Mouse (Mus musculus): ENCODE results near the gene Mlec. TPM values are rescaled to one million over a fixed set of nuclear protein-coding genes. Genes with fewer than 3 reads are reported as not detected.
"Not testable (repeated sequence)": the region's sequence is repeated elsewhere in the genome, so short reads cannot be mapped to it uniquely, and the experiment has no call there.

The Mlec gene
- total RNA-seq, 2 experiments from 2014 or later: 104 to 111 TPM

DNA sequence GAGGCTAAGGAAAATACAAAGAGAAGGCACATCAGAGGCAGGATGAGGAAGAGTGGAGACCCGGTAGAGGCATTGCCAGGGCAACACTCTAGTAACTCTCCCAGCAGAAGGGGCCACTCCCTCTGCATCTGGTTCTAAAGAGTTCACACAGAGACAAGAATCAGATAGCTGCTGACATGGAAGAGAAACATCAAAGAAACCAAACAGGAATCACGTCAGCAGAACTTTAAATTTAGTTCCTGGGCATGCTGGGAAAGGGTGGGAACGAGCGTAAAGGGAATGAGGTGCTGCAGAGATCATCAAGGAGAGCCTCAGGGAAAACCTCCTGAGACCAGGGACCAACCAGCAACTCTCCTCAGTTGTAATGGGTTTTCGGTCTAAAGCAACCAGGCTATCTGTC lies 7.0 kb downstream of the Mlec start:
- DNase-seq: no peak

GRCm38 (mm10) chr5:115149675-115150459 lies 8.1 kb downstream of the Mlec start:
- no peak for DNase-seq

DNA sequence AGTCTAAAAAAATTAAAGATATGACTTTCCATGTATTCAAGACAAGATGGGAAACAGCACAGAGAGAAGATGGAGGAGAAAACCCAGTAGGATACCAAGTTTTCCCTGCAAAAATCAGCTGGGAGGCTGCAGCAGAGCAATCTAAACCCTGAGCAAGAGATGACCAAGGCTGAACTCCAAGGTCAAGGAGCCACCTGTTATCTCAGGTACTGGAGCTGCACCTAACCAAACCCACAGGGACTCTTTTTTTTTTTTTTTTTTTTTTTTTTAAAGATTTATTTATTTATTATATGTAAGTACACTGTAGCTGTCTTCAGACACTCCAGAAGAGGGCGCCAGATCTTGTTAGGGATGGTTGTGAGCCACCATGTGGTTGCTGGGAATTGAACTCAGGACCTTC lies 9.1 kb downstream of the Mlec start:
- DNase-seq: not testable (repeated sequence)

DNA sequence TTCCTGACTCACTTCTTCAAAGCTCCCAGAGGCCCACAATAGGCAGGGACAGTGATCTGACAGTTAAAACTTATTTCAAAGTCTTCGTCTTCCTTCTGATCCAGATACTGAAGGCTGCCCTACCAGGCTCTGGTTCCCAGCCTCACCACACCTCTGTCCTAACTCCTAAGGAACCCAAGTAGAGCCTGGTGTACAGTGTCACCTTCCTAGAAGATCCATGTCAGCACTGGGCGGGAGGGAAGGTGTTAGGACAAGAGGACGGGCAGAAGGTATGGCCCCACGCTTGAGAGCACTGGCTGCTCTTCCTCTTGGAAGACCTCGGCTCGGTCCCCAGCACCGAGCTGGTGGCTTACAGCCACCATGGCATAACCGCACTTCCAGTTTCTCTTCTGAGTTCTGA lies 9.6 kb downstream of the Mlec start:
- no peak for DNase-seq

GRCm38 (mm10) chr5:115147388-115147787 lies 10.6 kb downstream of the Mlec start:
- DNase-seq: no peak

DNA sequence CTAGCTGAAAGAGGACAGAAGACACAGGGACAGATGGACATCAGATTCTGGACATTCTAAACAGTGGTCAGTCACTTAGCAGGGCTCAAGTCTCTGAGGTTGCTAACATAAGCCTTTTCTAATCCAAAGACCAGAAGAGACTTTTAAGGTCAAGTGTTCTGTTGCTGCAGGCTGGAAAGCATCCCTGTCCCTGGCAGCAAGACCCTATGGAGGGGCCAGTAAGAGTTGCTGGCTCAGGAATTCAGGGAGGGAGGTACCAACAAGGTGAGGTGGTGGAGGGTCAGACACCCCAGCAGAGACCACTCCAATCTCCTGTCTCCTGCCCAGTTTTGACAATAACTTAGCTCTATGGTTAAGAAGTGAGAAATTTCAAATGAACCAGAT lies 11.2 kb downstream of the Mlec start:
- DNase-seq: no peak

- peak; percentile 3 for DNase-seq
Measured at GRCm38 (mm10) chr5:115145976-115146746, 11.8 kb downstream of the Mlec start.

GRCm38 (mm10) chr5:115145253-115145968 lies 12.6 kb downstream of the Mlec start:
- no peak for DNase-seq

- DNase-seq: no peak
Measured at GRCm38 (mm10) chr5:115144471-115144870, 13.5 kb downstream of the Mlec start.

- no peak for DNase-seq
Measured at GRCm38 (mm10) chr5:115143552-115143951, 14.4 kb downstream of the Mlec start.

GRCm38 (mm10) chr5:115142166-115142697 lies 15.7 kb downstream of the Mlec start:
- no peak for DNase-seq

GRCm38 (mm10) chr5:115140726-115141125 lies 17.3 kb downstream of the Mlec start:
- no peak for DNase-seq

GRCm38 (mm10) chr5:115139124-115139523 lies 18.9 kb downstream of the Mlec start:
- no peak for DNase-seq

GRCm38 (mm10) chr5:115134234-115135165 lies 23.5 kb downstream of the Mlec start, which contains the start of gene Unc119b:
TSS of gene Unc119b (minus strand) at chr5:115134975.
- peak; percentile 92 for DNase-seq

DNA sequence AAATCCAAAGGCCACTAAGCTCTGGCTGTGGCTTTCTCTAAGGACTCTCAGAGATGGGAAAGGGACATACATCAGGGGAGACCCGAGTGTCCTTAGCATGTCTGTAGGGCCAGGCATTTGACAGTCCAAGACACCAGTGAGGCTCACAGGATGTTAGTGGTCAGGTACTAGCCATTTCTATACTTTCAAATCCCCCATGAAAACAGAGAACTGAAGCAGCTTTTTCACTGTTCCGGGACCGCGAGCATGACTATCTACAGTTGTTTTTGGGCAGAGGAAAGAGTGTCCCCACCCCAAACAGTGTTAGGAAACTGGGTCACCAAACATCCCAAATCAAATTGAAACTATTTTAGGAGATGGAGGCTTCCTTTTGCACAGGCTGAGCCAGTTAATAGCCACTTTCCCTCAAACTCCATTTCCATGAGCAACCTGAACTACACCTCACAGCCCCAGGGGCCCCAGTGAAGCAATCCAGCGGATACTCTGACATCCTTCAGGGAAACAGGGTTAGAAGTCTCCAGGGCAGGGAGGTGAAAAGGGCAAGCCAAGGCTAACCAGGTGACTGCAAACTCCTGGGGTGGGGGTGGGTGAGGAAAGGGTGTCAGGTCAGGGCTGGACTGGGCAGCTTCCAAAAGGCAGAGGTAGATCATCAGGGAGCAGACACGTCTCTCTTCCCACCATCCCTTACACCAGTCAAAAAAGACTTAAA lies 24.5 kb downstream of the Mlec start:
- DNase-seq: no peak

DNA sequence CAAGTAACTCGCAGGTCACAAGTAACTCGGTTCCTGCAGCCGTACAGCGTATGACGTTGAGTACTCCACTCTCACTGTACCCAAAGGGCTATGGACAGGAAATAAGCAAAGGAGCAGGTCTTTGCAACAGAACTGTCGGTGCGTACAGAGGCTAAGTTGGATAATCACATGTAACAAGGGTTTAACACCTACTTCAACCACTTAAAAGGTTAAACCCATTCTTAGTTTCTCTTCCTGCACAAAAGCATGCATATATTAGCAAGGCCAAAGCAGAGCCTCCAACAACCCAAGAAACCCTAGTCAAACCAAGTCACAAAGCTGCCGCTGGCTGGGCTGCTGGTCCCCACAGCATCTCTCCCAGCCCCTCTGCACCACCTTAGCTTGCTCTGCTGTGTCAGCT lies 25.5 kb downstream of the Mlec start:
- no peak for DNase-seq

DNA sequence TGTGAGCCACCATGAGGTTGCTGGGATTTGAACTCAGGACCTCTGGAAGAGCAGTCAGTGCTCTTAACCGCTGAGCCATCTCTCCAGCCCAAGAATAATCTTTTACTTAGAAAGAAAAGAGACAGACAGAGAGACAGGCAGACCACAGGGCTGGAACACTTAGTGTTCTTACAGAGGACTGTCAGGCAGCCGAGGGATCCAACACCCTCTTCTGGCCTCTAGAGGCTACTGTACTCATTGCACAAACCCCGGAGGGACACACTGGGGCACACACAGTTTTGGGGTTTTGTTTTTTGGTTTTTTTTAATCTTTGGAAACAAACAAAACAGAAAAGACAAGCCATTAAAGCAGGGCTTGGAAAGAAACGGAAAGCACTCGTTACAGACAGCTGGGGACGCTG lies 28.7 kb downstream of the Mlec start:
- DNase-seq: peak; percentile 4

- DNase-seq: no peak
Measured at GRCm38 (mm10) chr5:115127421-115128179, 30.4 kb downstream of the Mlec start.

DNA sequence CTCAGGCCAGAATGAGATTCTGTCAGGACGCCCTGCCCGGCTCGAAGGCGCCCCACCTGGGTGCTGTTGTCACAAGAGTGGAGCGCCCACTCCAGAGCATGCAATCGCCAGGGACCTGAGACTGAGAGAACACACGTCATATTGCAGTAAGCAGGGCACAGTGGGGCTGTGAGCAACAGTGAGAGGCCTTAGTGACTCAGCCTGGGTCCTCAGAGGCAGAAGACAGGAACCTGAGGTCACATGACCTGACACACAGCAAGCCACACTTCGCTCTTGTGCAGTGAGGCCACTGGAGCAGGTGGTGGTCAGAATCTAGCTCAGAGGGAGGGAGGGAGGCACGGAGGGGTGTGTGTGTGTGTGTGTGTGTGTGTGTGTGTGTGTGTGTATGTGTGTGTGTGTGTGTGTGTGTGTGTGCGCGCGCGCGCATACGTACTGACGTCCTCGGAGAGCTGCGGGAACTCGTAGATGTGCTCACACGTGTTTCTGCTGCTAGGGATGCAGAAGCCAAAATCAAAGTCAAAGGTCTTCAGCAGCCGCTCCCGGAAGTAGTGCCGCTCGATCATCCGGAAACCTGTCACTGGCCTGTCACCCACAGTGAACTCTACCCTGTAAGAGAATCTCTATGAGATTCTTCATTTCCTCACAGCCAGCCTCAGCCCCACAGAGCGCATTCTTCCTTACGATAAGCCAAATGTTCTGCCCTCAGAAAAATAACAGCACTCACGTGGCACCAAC lies 31.2 kb downstream of the Mlec start:
- DNase-seq: no peak
